ENCODE assay signal across 17 mouse cellular contexts in the genomic region with DNA sequence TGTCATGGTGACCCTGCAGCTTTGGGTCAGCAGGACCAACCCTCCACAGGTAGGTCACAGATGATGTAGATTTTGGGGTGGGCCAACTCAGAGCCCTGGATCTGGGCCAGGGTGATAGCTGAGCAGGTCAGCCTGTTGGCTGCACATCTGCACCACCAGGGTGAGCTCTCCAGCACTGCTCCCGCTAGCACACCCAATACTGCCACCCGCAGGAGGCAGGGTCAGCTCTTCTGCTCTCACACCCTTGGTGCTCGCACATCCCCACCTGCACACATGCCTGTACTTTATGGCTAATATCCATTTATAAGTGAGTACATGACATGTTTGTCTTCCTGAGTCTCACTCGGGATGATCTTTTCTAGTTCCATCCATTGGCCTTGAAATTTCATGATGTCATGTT.
DNase-seq lines count a peak whose midpoint lies in the region; ATAC-seq and TF ChIP-seq lines count a peak whose summit lies in the region.
"Had no signal": no experiment of that assay in that cellular context is flagged by ENCODE, and none has a peak within 500 bp of the region (broad histone marks: within the 10 kb centered on the region; RNA-seq: fewer than 3 reads in every experiment).

No protein-coding gene starts in this region.

- no peak overlapping the region for H3K27ac ChIP-seq in forebrain, embryonic 12.5 days
- H3K27ac ChIP-seq in forebrain, embryonic 15.5 days (replicated peaks) = no peak overlapping the region
- no peak overlapping the region for H3K27ac ChIP-seq in liver, embryonic 14.5 days
- no peak overlapping the region for H3K27ac ChIP-seq in liver, embryonic 11.5 days (ENCODE audit: low read depth, low read length)
- no peak overlapping the region for H3K27ac ChIP-seq in ES-E14 (ENCODE audit: insufficient read depth, low read depth, low read length, poor library complexity, severe bottlenecking)
- H3K27ac ChIP-seq in left cerebral cortex, adult 2 months = no peak overlapping the region
- H3K27ac ChIP-seq: limb, embryonic 13.5 days; midbrain, embryonic 13.5 days had no signal

- WGBS in forebrain, embryonic 12.5 days = 75% methylated on average over 4 of the region's 4 CpGs
- 84% methylated on average over 4 of the region's 4 CpGs for WGBS in forebrain, embryonic 15.5 days
- 44% methylated on average over 4 of the region's 4 CpGs for WGBS in liver, embryonic 14.5 days (ENCODE audit: insufficient replicate concordance)
- 66% methylated on average over 4 of the region's 4 CpGs for WGBS in liver, embryonic 11.5 days

- H3K4me1 ChIP-seq in forebrain, embryonic 12.5 days = no peaks in the 10 kb centered on the region
- H3K4me1 ChIP-seq in forebrain, embryonic 15.5 days = peaks cover 7% of the 10 kb centered on the region; the same call in 1 of the 2 replicates
- no peaks in the 10 kb centered on the region for H3K4me1 ChIP-seq in liver, embryonic 14.5 days (replicated peaks; ENCODE audit: control insufficient read depth in 2 of 2, insufficient read depth in 2 of 2, low read length in 1 of 2)
- H3K4me1 ChIP-seq in liver, embryonic 11.5 days (replicated peaks; ENCODE audit: control insufficient read depth, insufficient read depth, low read length) = no peaks in the 10 kb centered on the region
- H3K4me1 ChIP-seq in ES-E14 (ENCODE audit: control insufficient read depth in 2 of 2, insufficient read depth in 2 of 2, low read length in 2 of 2, poor library complexity in 1 of 2) = peaks cover 0 to 2% of the 10 kb centered on the region in 2 experiments; a peak in 1 of 4 replicates

- no peaks in the 10 kb centered on the region for H3K36me3 ChIP-seq in forebrain, embryonic 12.5 days (replicated peaks)
- no peaks in the 10 kb centered on the region for H3K36me3 ChIP-seq in forebrain, embryonic 15.5 days
- H3K36me3 ChIP-seq in liver, embryonic 14.5 days (replicated peaks; ENCODE audit: control insufficient read depth, insufficient read depth, low read depth) = no peaks in the 10 kb centered on the region
- H3K36me3 ChIP-seq in liver, embryonic 11.5 days (ENCODE audit: control insufficient read depth, insufficient read depth, low read length) = no peaks in the 10 kb centered on the region
- H3K36me3 ChIP-seq in ES-E14 (ENCODE audit: control insufficient read depth, insufficient read depth, low read length, poor library complexity, severe bottlenecking) = no peaks in the 10 kb centered on the region
- H3K36me3 ChIP-seq: limb, embryonic 13.5 days; midbrain, embryonic 13.5 days had no signal

- H3K9ac ChIP-seq in forebrain, embryonic 12.5 days = no peak overlapping the region
- no peak overlapping the region for H3K9ac ChIP-seq in forebrain, embryonic 15.5 days (replicated peaks)
- H3K9ac ChIP-seq in liver, embryonic 14.5 days (replicated peaks) = no peak overlapping the region
- no peak overlapping the region for H3K9ac ChIP-seq in liver, embryonic 11.5 days (ENCODE audit: low read depth, low read length)
- no peak overlapping the region for H3K9ac ChIP-seq in ES-E14 (ENCODE audit: insufficient read depth, low read depth, low read length, poor library complexity, severe bottlenecking)
- H3K9ac ChIP-seq: limb, embryonic 13.5 days; midbrain, embryonic 13.5 days had no signal

- intact Hi-C loops in left cerebral cortex, adult 2 months (cut with DNase I) = no loop called here

- TF ChIP-seq CTCF in liver, embryonic 14.5 days (IDR thresholded peaks at IDR 0.05; ENCODE audit: low read depth) = peak; percentile 50
- no peak for TF ChIP-seq CTCF in left cerebral cortex, adult 2 months (IDR thresholded peaks at IDR 0.05)

- no peak overlapping the region for H3K4me2 ChIP-seq in forebrain, embryonic 12.5 days
- no peak overlapping the region for H3K4me2 ChIP-seq in forebrain, embryonic 15.5 days (replicated peaks)
- H3K4me2 ChIP-seq in liver, embryonic 14.5 days (ENCODE audit: low read depth) = no peak overlapping the region
- H3K4me2 ChIP-seq in liver, embryonic 11.5 days = no peak overlapping the region
- H3K4me2 ChIP-seq: limb, embryonic 13.5 days; midbrain, embryonic 13.5 days had no signal

- 0 out of 2 replicates have a peak, but pooled peaks have one; percentile 23 for ATAC-seq in forebrain, embryonic 12.5 days (ENCODE audit: low FRiP score)
- no peak for ATAC-seq in forebrain, embryonic 15.5 days (replicated peaks)
- ATAC-seq in liver, embryonic 14.5 days (ENCODE audit: insufficient read depth) = no peak
- no peak; the same call in 1 of the 2 replicates for ATAC-seq in liver, embryonic 11.5 days (replicated peaks; ENCODE audit: low FRiP score)
- no peak for ATAC-seq in inflammation-experienced regulatory T-cells, adult 6 months
- ATAC-seq: midbrain, embryonic 13.5 days had no signal

- H3K27me3 ChIP-seq in forebrain, embryonic 12.5 days = 0 out of 2 replicates have a peak, but pooled peaks cover 6% of the 10 kb centered on the region
- no peaks in the 10 kb centered on the region for H3K27me3 ChIP-seq in forebrain, embryonic 15.5 days
- H3K27me3 ChIP-seq in liver, embryonic 14.5 days (ENCODE audit: control insufficient read depth, insufficient read depth, low read length) = no peaks in the 10 kb centered on the region
- H3K27me3 ChIP-seq in liver, embryonic 11.5 days (replicated peaks; ENCODE audit: control insufficient read depth, insufficient read depth, low read length) = no peaks in the 10 kb centered on the region
- H3K27me3 ChIP-seq: limb, embryonic 13.5 days had no signal

- TF ChIP-seq EP300 in liver, embryonic 14.5 days (IDR thresholded peaks at IDR 0.05; ENCODE audit: low read depth) = no peak

- no peak overlapping the region for H3K4me3 ChIP-seq in forebrain, embryonic 12.5 days (replicated peaks)
- no peak overlapping the region for H3K4me3 ChIP-seq in forebrain, embryonic 15.5 days
- no peak overlapping the region for H3K4me3 ChIP-seq in liver, embryonic 14.5 days (ENCODE audit: insufficient read depth in 1 of 2, low read depth in 2 of 2, low read length in 2 of 2)
- no peak overlapping the region for H3K4me3 ChIP-seq in liver, embryonic 11.5 days (ENCODE audit: low read depth, low read length)
- H3K4me3 ChIP-seq in ES-E14 (ENCODE audit: insufficient read depth in 1 of 2, low read depth in 1 of 2, low read length in 2 of 2, poor library complexity in 1 of 2, severe bottlenecking in 1 of 2) = no peak overlapping the region
- no peak overlapping the region for H3K4me3 ChIP-seq in left cerebral cortex, adult 2 months
- H3K4me3 ChIP-seq: limb, embryonic 13.5 days; midbrain, embryonic 13.5 days had no signal

- in situ Hi-C loops in ES-E14 (cut with MboI; ENCODE audit: low sequenced_read_pairs in 2 of 2, unreplicated experiment in 2 of 2) = no loop called here

- H3K9me3 ChIP-seq in forebrain, embryonic 12.5 days = no peaks in the 10 kb centered on the region
- H3K9me3 ChIP-seq in forebrain, embryonic 15.5 days = no peaks in the 10 kb centered on the region
- H3K9me3 ChIP-seq in liver, embryonic 14.5 days (ENCODE audit: control insufficient read depth, low read length) = no peaks in the 10 kb centered on the region
- no peaks in the 10 kb centered on the region for H3K9me3 ChIP-seq in liver, embryonic 11.5 days (ENCODE audit: control insufficient read depth, low read length)
- no peaks in the 10 kb centered on the region for H3K9me3 ChIP-seq in ES-E14 (ENCODE audit: control insufficient read depth, insufficient read depth, low read depth, low read length)
- H3K9me3 ChIP-seq: limb, embryonic 13.5 days; midbrain, embryonic 13.5 days had no signal

- DNase-seq in liver, embryonic 14.5 days (ENCODE audit: low read depth in 3 of 3, low spot score in 3 of 3) = no peak
- no peak for DNase-seq in liver, embryonic 11.5 days (ENCODE audit: low spot score)
- peak; percentile 13 for DNase-seq in 3134 (ENCODE audit: extremely low read depth, insufficient read length, low spot score)
- DNase-seq in ES-E14 (ENCODE audit: low read depth, low spot score) = no peak
- DNase-seq in left cerebral cortex, adult 2 months (ENCODE audit: extremely low spot score in 1 of 2, low spot score in 2 of 2) = no peak
- DNase-seq: adrenal gland, adult 2 months; cerebellum, adult 11-12 months; gastrocnemius, postnatal 36 days; kidney, postnatal 25 days; lung, postnatal 14 days; right cerebral cortex, postnatal 25 days; thymus, adult 18-20 months had no signal

TF ChIP-seq in ES-E14, 5 proteins besides CTCF, POLR2A, EP300 and RAD21:
- TF ChIP-seq CHD2 (IDR thresholded peaks at IDR 0.05; ENCODE audit: low read depth, low read length) (no peak), HCFC1 (IDR thresholded peaks at IDR 0.05; ENCODE audit: borderline replicate concordance, insufficient read depth, low read length) (no peak), MAFK (IDR thresholded peaks at IDR 0.05; ENCODE audit: insufficient read depth, low read depth, low read length) (no peak), ZC3H11A (IDR thresholded peaks at IDR 0.05; ENCODE audit: borderline replicate concordance, low read depth, low read length) (peak; percentile 31; the same call in 1 of the 2 replicates), ZNF384 (IDR thresholded peaks at IDR 0.05; ENCODE audit: low read depth, low read length) (no peak)
TF ChIP-seq in ES-E14: peak in this region for 1.
